Mouse (Mus musculus) heart, postnatal 0 days (tissue): Measurements from ENCODE around the gene Ercc6l2. TPM values are rescaled to one million over a fixed set of nuclear protein-coding genes. Genes with fewer than 3 reads are reported as not detected.

Experiments used
- ATAC-seq: fragments of 200-750 bp; cut with Nextera tagmentation; 2 replicates; pipeline ENCODE4 v1.8.0; 2017; ENCODE audit warnings: low read depth, moderate number of reproducible peaks, moderate library complexity; ENCODE audit not compliant: insufficient read depth
- DNase-seq: peaks from one replicate; pipeline ENCODE4 v3.0.0-alpha.2; 2016; ENCODE audit warnings: low spot score
- H3K27ac ChIP-seq: fragments of 300-500 bp; sonication (generic); 2 replicates; pipeline ENCODE4 v1.5.1; 2014; ENCODE audit warnings: low read depth, mild to moderate bottlenecking
- H3K27me3 ChIP-seq: fragments of 300-500 bp; sonication (generic); 2 replicates; pipeline ENCODE4 v1.6.1; 2014; ENCODE audit warnings: low read length, mixed read lengths; ENCODE audit not compliant: control insufficient read depth, insufficient read depth
- H3K36me3 ChIP-seq: fragments of 300-500 bp; sonication (generic); replicated peaks from 2 replicates; pipeline ENCODE4 v1.6.1; 2014; ENCODE audit warnings: low read length, mixed read lengths; ENCODE audit not compliant: control insufficient read depth, insufficient read depth
- H3K4me1 ChIP-seq: fragments of 300-500 bp; sonication (generic); 2 replicates; pipeline ENCODE4 v1.6.1; 2014; ENCODE audit warnings: antibody characterized with exemption; ENCODE audit not compliant: control insufficient read depth, insufficient read depth
- H3K4me2 ChIP-seq: fragments of 300-500 bp; sonication (generic); 2 replicates; pipeline ENCODE4 v1.6.1; 2014; ENCODE audit warnings: low read depth, mild to moderate bottlenecking, low read length, moderate library complexity
- H3K4me3 ChIP-seq: fragments of 300-500 bp; sonication (generic); 2 replicates; pipeline ENCODE4 v1.5.1; 2014; ENCODE audit warnings: low read depth, low read length
- H3K9ac ChIP-seq: fragments of 300-500 bp; sonication (generic); replicated peaks from 2 replicates; pipeline ENCODE4 v1.6.1; 2014; ENCODE audit warnings: low read depth, low read length, mixed read lengths
- H3K9me3 ChIP-seq: fragments of 300-500 bp; sonication (generic); replicated peaks from 2 replicates; pipeline ENCODE4 v1.6.1; 2016; ENCODE audit warnings: low read length; ENCODE audit not compliant: control insufficient read depth
- CTCF ChIP-seq: IDR thresholded peaks from 2 replicates; pipeline ENCODE4 v1.5.1; 2016; ENCODE audit warnings: antibody characterized with exemption, control low read depth, low read depth
- EP300 ChIP-seq: IDR thresholded peaks from 2 replicates; pipeline ENCODE4 v1.6.1; 2016; ENCODE audit warnings: antibody characterized with exemption, low read depth
- WGBS: fragments of 180-500 bp; shearing (Covaris S2); extraction: QIAGEN DNeasy Blood & Tissue Kit; methylation state at CpG from one replicate; pipeline ENCODE4 v1.1.7; 2014; 5-methylcytosine and 5-hydroxymethylcytosine counted together
- polyA plus RNA-seq: library from polyadenylated mRNA; unstranded; fragments of >200 nt; fragmentation: Nextera tagmentation; extraction: Ambion mirVana; gene quantifications from 2 replicates; pipeline ENCODE4 v1.2.1, GENCODE M21; 2015
- total RNA-seq: library from RNA; depleted of rRNA; stranded (reverse); fragments of >200 nt; gene quantifications from 2 replicates; pipeline ENCODE4 v1.2.3, GENCODE M21; 2014; ENCODE audit warnings: low replicate concordance

Ercc6l2 gene
- total and polyA plus RNA-seq, 2 experiments from 2014 or later: 5.8 to 6.2 TPM

- Histone ChIP-seq H3K4me2 (no peak overlapping the region), H3K9me3 (no peaks in the 10 kb centered on the region), H3K4me1 (no peaks in the 10 kb centered on the region), H3K4me3 (no peak overlapping the region), H3K9ac (no peak overlapping the region), H3K36me3 (peaks cover 18% of the 10 kb centered on the region; the same call in 1 of the 2 replicates), H3K27me3 (no peaks in the 10 kb centered on the region), H3K27ac (no peak overlapping the region)
- WGBS: 90% methylated on average over 2 of the region's 2 CpGs
- TF ChIP-seq CTCF: no peak
- DNase-seq: no peak
- ATAC-seq: no peak
Measured at GRCm38 (mm10) chr13:63872585-63873282, 57.7 kb downstream of the Ercc6l2 start.

GRCm38 (mm10) chr13:63877138-63877537 lies 62.1 kb downstream of the Ercc6l2 start:
- Histone ChIP-seq H3K4me2 (no peak overlapping the region), H3K27ac (no peak overlapping the region)
- WGBS: 83% methylated on average over 6 of the region's 6 CpGs

DNA sequence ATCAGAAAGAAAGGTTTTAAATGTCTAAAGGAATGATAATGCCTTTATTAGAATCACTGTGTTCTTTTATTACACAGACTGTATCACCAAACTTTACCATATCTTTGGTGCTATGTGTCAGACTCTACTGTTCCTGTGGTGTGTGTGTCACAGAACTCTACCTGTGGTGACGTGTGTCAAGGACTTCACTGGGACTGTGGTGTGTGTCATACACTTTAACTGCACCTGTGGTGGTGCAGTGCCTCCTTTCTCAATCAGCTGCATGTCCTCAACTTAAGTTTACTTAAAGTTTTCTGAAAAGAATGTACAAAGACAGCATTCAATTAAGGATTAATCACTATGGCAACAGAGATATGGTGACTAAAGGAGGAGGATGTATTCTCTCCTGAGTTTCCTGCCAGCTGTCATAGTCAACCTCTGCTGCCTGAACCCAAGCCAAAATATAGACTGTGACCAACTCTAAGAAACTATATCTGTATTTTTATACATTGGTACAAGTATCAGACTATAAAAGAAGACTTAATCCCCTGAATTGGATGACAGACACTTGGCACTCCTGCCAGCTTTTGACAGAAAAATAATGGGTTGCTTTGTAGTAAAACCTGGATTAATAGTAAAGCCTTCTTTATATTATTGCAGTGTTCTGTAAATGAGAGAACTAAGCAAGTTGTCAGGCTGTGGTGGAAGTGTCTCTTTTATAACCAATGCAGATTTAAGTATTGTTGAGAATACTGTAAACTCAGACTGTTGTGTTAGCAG lies 64.2 kb downstream of the Ercc6l2 start:
- no peak for ATAC-seq
- H3K4me1 ChIP-seq: no peaks in the 10 kb centered on the region
- TF ChIP-seq CTCF (no peak), EP300 (no peak)
- no peak overlapping the region for H3K27ac ChIP-seq
- no peak overlapping the region for H3K9ac ChIP-seq
- 68% methylated on average over 1 of the region's 1 CpGs for WGBS
- no peak for DNase-seq
- no peak overlapping the region for H3K4me2 ChIP-seq
- H3K36me3 ChIP-seq: no peaks in the 10 kb centered on the region
- H3K27me3 ChIP-seq: no peaks in the 10 kb centered on the region
- H3K4me3 ChIP-seq: no peak overlapping the region
- H3K9me3 ChIP-seq: no peaks in the 10 kb centered on the region

More at GRCm38 (mm10) chr13:63877138-63877537, 62.1 kb downstream of the Ercc6l2 start:
- no peak for TF ChIP-seq EP300
- TF ChIP-seq CTCF: no peak
- no peak overlapping the region for H3K9ac ChIP-seq
- no peak for DNase-seq
- no peaks in the 10 kb centered on the region for H3K27me3 ChIP-seq
- H3K4me1 ChIP-seq: no peaks in the 10 kb centered on the region
- H3K9me3 ChIP-seq: no peaks in the 10 kb centered on the region
- H3K4me3 ChIP-seq: no peak overlapping the region
- ATAC-seq: no peak
- peaks cover 1% of the 10 kb centered on the region; the same call in 1 of the 2 replicates for H3K36me3 ChIP-seq

DNA sequence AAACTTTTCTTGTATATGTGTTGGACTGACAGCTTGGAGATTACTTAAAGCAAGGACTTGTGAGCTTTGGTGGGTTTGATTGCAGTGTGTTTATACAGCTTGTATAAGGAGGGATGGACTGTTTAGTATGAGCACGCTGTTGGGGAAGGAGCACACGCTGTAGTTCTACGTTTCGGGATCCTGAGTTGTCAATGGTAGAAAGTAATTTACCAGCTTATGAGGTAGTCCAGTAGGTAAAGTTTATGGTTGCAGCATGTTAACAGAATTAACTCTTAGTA lies 64.8 kb downstream of the Ercc6l2 start:
- Histone ChIP-seq H3K27ac (no peak overlapping the region), H3K36me3 (no peaks in the 10 kb centered on the region), H3K4me1 (no peaks in the 10 kb centered on the region), H3K9me3 (no peaks in the 10 kb centered on the region), H3K9ac (no peak overlapping the region), H3K4me3 (no peak overlapping the region), H3K4me2 (no peak overlapping the region), H3K27me3 (no peaks in the 10 kb centered on the region)
- no peak for TF ChIP-seq EP300
- no peak for TF ChIP-seq CTCF
- 93% methylated on average over 4 of the region's 4 CpGs for WGBS
- ATAC-seq (no peak), DNase-seq (no peak)

DNA sequence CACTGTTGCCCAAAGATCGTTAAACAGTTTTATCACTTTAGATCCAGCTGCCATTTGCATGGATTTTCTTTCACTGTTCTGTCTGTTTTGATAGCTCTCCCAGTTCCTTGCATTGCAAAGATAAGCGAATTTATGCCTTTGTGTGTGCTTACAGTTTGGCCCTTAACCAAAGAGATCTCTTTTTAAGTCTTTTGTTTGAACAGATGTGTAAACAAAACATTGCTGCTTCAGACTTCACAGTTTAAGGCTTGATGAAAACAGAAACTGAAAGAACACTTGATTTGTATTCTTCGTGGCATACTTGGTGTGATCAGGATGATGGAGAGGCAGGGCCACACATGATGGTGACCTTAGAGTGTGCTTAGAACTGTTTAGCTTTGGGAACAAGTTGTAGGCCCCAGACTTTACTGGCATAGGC lies 70.5 kb downstream of the Ercc6l2 start:
- DNase-seq (no peak), ATAC-seq (no peak)
- TF ChIP-seq CTCF: no peak
- TF ChIP-seq EP300: no peak
- 64% methylated on average over 3 of the region's 3 CpGs for WGBS
- Histone ChIP-seq H3K36me3 (peaks cover 7% of the 10 kb centered on the region; the same call in 1 of the 2 replicates), H3K27me3 (no peaks in the 10 kb centered on the region), H3K9me3 (no peaks in the 10 kb centered on the region; the same call in 1 of the 2 replicates), H3K4me3 (no peak overlapping the region), H3K27ac (no peak overlapping the region), H3K4me2 (no peak overlapping the region), H3K9ac (no peak overlapping the region), H3K4me1 (no peaks in the 10 kb centered on the region)
